Mouse (Mus musculus) liver, embryonic 14.5 days (tissue): Measurements from ENCODE around the gene Arid1b. TPM values are rescaled to one million over a fixed set of nuclear protein-coding genes. Genes with fewer than 3 reads are reported as not detected.

Experiments used
- ATAC-seq: fragments of 200-750 bp; cut with Nextera tagmentation; 2 replicates; pipeline ENCODE4 v1.8.0; 2017; ENCODE audit warnings: moderate number of reproducible peaks, mild to moderate bottlenecking, moderate library complexity; ENCODE audit not compliant: insufficient read depth
- DNase-seq, 3 experiments: peaks; one replicate each; pipeline ENCODE4 v3.0.0-alpha.2; 2012 to 2013; ENCODE audit warnings: low read depth in 3 of 3, low spot score in 3 of 3
- H3K27ac ChIP-seq: fragments of 300-500 bp; sonication (generic); 2 replicates; pipeline ENCODE4 v1.5.1; 2014; ENCODE audit warnings: moderate library complexity, mild to moderate bottlenecking, control low read depth, inconsistent platforms
- H3K27me3 ChIP-seq: fragments of 300-500 bp; sonication (generic); 2 replicates; pipeline ENCODE4 v1.6.1; 2014; ENCODE audit warnings: mild to moderate bottlenecking, low read length, moderate library complexity; ENCODE audit not compliant: control insufficient read depth, insufficient read depth
- H3K36me3 ChIP-seq: fragments of 300-500 bp; sonication (generic); replicated peaks from 2 replicates; pipeline ENCODE4 v1.6.1; 2014; ENCODE audit warnings: low read depth; ENCODE audit not compliant: control insufficient read depth, insufficient read depth
- H3K4me1 ChIP-seq, 2 experiments: fragments of 200-500 bp in 1 of 2; fragments of 300-500 bp in 1 of 2; sonication (generic) in 1 of 2; replicated peaks; 2 replicates each; pipeline ENCODE4 v1.6.1; 2012 to 2014; ENCODE audit warnings: antibody characterized with exemption in 1 of 2, inconsistent platforms in 1 of 2, low read length in 1 of 2; ENCODE audit not compliant: control insufficient read depth in 2 of 2, insufficient read depth in 2 of 2
- H3K4me2 ChIP-seq: fragments of 300-500 bp; sonication (generic); 2 replicates; pipeline ENCODE4 v1.6.1; 2014; ENCODE audit warnings: low read depth, mild to moderate bottlenecking, control low read depth, moderate library complexity
- H3K4me3 ChIP-seq, 2 experiments: fragments of 200-500 bp in 1 of 2; fragments of 300-500 bp in 1 of 2; sonication (generic) in 1 of 2; 2 replicates each; pipeline ENCODE4 v1.5.1; 2012 to 2014; ENCODE audit warnings: low read depth in 2 of 2, low read length in 2 of 2, mild to moderate bottlenecking in 2 of 2, control low read depth in 1 of 2, inconsistent platforms in 1 of 2, moderate library complexity in 1 of 2; ENCODE audit not compliant: insufficient read depth in 1 of 2
- H3K9ac ChIP-seq: fragments of 300-500 bp; sonication (generic); replicated peaks from 2 replicates; pipeline ENCODE4 v1.6.1; 2014; ENCODE audit warnings: mild to moderate bottlenecking, control low read depth, moderate library complexity
- H3K9me3 ChIP-seq: fragments of 300-500 bp; sonication (generic); 2 replicates; pipeline ENCODE4 v1.6.1; 2016; ENCODE audit warnings: low read length, mixed read lengths; ENCODE audit not compliant: control insufficient read depth
- CTCF ChIP-seq: IDR thresholded peaks from 2 replicates; pipeline ENCODE4 v1.5.1; 2016; ENCODE audit warnings: antibody characterized with exemption, low read depth, control low read depth
- EP300 ChIP-seq: IDR thresholded peaks from 2 replicates; pipeline ENCODE4 v1.6.1; 2016; ENCODE audit warnings: antibody characterized with exemption, low read depth
- WGBS: fragments of 180-500 bp; shearing (Covaris S2); extraction: QIAGEN DNeasy Blood & Tissue Kit; methylation state at CpG from one replicate; pipeline ENCODE4 v1.1.7; 2014; ENCODE audit not compliant: insufficient replicate concordance; 5-methylcytosine and 5-hydroxymethylcytosine counted together
- polyA plus RNA-seq, 2 experiments: library from polyadenylated mRNA; depleted of rRNA in 1 of 2; stranded (reverse) in 1 of 2; unstranded in 1 of 2; fragments of >200 nt; fragmentation: Nextera tagmentation in 1 of 2; extraction: Ambion mirVana in 1 of 2; gene quantifications; 2 replicates each; pipeline versions ENCODE4 v1.2.1 to v1.2.3; 2012 to 2014

Arid1b gene
- polyA plus RNA-seq, 2 experiments: 2.6 to 3.1 TPM

- Histone ChIP-seq H3K9me3 (no peaks in the 10 kb centered on the region), H3K4me3 (no peak overlapping the region), H3K27ac (peak overlapping the region; percentile 22), H3K36me3 (no peaks in the 10 kb centered on the region), H3K27me3 (no peaks in the 10 kb centered on the region), H3K4me1 (peaks cover 54 to 65% of the 10 kb centered on the region in 2 experiments), H3K4me2 (no peak overlapping the region), H3K9ac (peak overlapping the region; percentile 9; the same call in 1 of the 2 replicates)
- TF ChIP-seq CTCF: no peak
- 80% methylated on average over 2 of the region's 2 CpGs for WGBS
- no peak for ATAC-seq
- DNase-seq: no peak
Observed at GRCm38 (mm10) chr17:5101887-5102286, 107.8 kb downstream of the Arid1b start.

- no peak overlapping the region for H3K4me3 ChIP-seq
- H3K36me3 ChIP-seq: no peaks in the 10 kb centered on the region
- no peak overlapping the region for H3K4me2 ChIP-seq
- no peak for DNase-seq
- no peak for ATAC-seq
- H3K9me3 ChIP-seq: no peaks in the 10 kb centered on the region
- TF ChIP-seq CTCF (no peak), EP300 (no peak)
- WGBS: 83% methylated on average over 6 of the region's 6 CpGs
- H3K9ac ChIP-seq: no peak overlapping the region
- no peaks in the 10 kb centered on the region for H3K27me3 ChIP-seq
- H3K27ac ChIP-seq: no peak overlapping the region
- H3K4me1 ChIP-seq: peaks cover 56 to 63% of the 10 kb centered on the region in 2 experiments
Observed at GRCm38 (mm10) chr17:5105746-5106145, 111.6 kb downstream of the Arid1b start.

- DNase-seq (no peak), ATAC-seq (no peak)
- Histone ChIP-seq H3K4me1 (peaks cover 56 to 66% of the 10 kb centered on the region in 2 experiments), H3K9me3 (no peaks in the 10 kb centered on the region), H3K36me3 (no peaks in the 10 kb centered on the region), H3K27ac (peak overlapping the region; percentile 46), H3K9ac (no peak overlapping the region), H3K27me3 (no peaks in the 10 kb centered on the region), H3K4me2 (no peak overlapping the region), H3K4me3 (no peak overlapping the region)
- TF ChIP-seq EP300 (no peak), CTCF (no peak)
- 83% methylated on average over 11 of the region's 11 CpGs for WGBS
Observed at GRCm38 (mm10) chr17:5106263-5107195, 112.4 kb downstream of the Arid1b start.

- ATAC-seq: no peak
- Histone ChIP-seq H3K27me3 (no peaks in the 10 kb centered on the region), H3K9me3 (no peaks in the 10 kb centered on the region), H3K4me1 (peaks cover 59 to 67% of the 10 kb centered on the region in 2 experiments), H3K4me3 (no peak overlapping the region), H3K4me2 (no peak overlapping the region), H3K27ac (peak overlapping the region; percentile 16), H3K36me3 (no peaks in the 10 kb centered on the region), H3K9ac (0 out of 2 replicates have a peak overlapping the region, but pooled peaks have one; percentile 10)
- TF ChIP-seq CTCF: no peak
- no peak for TF ChIP-seq EP300
- DNase-seq: no peak
- 48% methylated on average over 4 of the region's 4 CpGs for WGBS
Observed at GRCm38 (mm10) chr17:5107501-5107900, 113.4 kb downstream of the Arid1b start.

GRCm38 (mm10) chr17:5108022-5108421, 113.9 kb downstream of the Arid1b start:
- H3K27ac ChIP-seq: peak overlapping the region; percentile 32
- no peaks in the 10 kb centered on the region for H3K27me3 ChIP-seq
- 65% methylated on average over 1 of the region's 1 CpGs for whole genome bisulfite sequencing
- H3K4me2 ChIP-seq: no peak overlapping the region
- H3K9ac ChIP-seq: 0 out of 2 replicates have a peak overlapping the region, but pooled peaks have one; percentile 10
- ATAC-seq: no peak
- H3K9me3 ChIP-seq: no peaks in the 10 kb centered on the region
- peaks cover 63 to 69% of the 10 kb centered on the region in 2 experiments for H3K4me1 ChIP-seq
- TF ChIP-seq CTCF (no peak), EP300 (no peak)
- no peak overlapping the region for H3K4me3 ChIP-seq
- no peaks in the 10 kb centered on the region for H3K36me3 ChIP-seq
- DNase-seq: no peak
